Mouse (Mus musculus) embryo, embryonic 10.5 days (tissue): Measurements from ENCODE around the gene Mtch1.
"Not testable (repeated sequence)": the region's sequence is repeated elsewhere in the genome, so short reads cannot be mapped to it uniquely, and the experiment has no call there.

Source experiments
- DNase-seq: peaks from one replicate; pipeline ENCODE4 v3.0.0-alpha.2; 2015; ENCODE audit warnings: low spot score

Gene Mtch1

GRCm38 (mm10) chr17:29332186-29332685 lies 15.5 kb downstream of the Mtch1 start:
- DNase-seq: no peak

- DNase-seq: no peak
Observed at GRCm38 (mm10) chr17:29330671-29331410, 16.9 kb downstream of the Mtch1 start.

GRCm38 (mm10) chr17:29330221-29330620 lies 17.5 kb downstream of the Mtch1 start:
- no peak for DNase-seq

- no peak for DNase-seq
Observed at GRCm38 (mm10) chr17:29327691-29328090, 20.0 kb downstream of the Mtch1 start.

GRCm38 (mm10) chr17:29326531-29327529 lies 20.9 kb downstream of the Mtch1 start:
- peak; percentile 72 for DNase-seq

DNA sequence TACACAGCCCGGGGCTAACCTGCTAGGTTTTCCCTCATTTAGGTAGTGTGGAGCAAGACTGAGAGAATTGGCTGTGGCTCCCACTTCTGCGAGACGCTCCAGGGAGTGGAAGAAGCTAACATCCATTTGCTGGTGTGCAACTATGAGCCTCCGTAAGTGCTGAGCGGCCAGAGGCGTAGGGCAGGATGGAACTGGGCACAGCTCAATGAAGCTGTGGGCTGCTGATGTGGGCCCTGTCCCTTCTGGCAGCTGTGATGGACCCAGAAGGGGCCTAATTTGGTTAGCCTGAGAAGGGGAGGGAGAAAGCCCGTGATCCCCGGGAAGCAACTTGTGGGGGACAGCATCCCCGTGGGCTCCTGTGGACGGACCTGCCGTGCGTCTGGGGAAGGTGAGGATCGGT lies 21.9 kb downstream of the Mtch1 start:
- no peak for DNase-seq

- DNase-seq: no peak
Observed at GRCm38 (mm10) chr17:29323625-29324024, 24.1 kb downstream of the Mtch1 start.

- peak; percentile 62 for DNase-seq
Observed at GRCm38 (mm10) chr17:29322603-29322962, 25.2 kb downstream of the Mtch1 start.

GRCm38 (mm10) chr17:29321765-29322602 lies 25.8 kb downstream of the Mtch1 start:
- DNase-seq: no peak

DNA sequence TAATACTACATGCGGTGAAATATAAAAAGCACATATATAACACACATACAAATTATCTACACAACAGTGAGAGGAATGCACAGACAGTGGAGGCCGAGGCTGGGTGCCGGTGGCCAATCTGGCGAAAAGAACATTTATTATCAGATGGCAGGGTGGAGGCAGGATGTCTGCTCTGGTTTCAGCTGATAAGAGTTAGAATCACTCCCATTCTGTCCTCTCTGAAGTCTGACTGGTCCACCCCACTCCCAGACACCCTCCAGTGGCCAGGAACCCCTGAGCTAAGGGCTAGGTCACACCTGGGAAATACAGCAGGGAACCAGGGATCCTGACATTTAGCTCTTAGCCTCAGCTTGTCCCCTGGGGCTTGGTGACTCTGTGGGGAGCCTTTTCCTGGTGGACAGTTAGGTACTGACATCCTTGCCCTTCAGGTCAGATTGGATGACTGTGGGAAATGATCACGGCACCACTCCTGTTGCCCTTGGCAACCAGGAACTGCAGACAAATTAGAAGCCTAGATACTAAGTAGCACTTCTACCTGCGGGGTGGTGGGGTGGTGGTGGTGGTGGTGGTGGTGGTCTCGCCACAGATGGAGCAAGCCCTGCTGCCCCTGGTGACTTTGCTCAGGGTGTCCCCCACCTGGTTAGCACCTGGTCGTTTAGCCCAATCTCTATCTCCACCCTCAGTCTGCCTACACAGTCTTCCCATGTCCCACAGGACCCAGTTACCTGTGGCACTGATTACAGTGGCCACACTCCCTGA lies 27.7 kb downstream of the Mtch1 start:
- no peak for DNase-seq

DNA sequence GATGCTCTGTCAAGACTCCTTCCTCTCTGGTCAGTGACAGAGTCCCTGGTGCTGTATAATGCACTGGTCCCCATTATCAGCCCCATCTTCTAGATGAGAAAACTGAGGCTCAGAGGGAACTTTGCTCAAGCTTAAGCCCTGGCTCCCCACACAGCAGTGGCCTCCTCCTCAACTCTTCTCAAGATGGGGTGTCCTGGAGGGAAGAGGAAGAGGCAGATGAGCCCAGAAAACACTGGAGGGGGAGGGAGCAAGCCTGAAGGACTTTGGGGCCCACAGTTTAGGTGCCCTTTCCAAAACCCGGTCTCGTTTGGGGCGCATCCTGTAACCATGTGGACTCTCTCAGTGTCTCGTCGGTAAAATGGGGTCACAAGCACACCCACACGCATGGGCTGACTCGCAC lies 28.3 kb downstream of the Mtch1 start:
- DNase-seq: no peak

DNA sequence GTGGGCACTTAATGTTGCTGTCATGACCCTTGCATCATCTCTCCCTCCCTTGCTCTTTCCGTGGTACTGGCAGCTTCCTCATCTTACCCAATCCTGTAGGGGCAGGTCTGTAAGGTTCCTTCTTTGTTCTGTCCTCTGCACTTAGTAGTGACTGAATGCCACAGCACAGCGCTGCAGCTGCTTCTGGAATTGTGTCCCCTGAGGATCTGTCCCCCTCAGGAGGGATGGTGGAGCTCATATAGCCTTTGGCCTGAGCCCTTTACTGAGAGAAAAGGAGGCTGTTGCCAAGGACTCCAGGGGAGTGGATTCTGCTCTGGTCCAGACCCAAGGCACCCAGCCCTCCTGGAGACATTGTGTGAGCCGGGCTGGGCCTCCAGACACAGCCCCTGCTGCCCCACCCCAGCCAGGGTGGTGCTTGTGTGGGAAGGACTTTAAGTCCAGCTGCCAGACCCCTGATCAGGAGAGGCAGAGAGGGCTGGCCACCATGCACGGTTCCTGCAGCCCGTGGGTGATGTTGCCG lies 28.9 kb downstream of the Mtch1 start:
- no peak for DNase-seq

DNA sequence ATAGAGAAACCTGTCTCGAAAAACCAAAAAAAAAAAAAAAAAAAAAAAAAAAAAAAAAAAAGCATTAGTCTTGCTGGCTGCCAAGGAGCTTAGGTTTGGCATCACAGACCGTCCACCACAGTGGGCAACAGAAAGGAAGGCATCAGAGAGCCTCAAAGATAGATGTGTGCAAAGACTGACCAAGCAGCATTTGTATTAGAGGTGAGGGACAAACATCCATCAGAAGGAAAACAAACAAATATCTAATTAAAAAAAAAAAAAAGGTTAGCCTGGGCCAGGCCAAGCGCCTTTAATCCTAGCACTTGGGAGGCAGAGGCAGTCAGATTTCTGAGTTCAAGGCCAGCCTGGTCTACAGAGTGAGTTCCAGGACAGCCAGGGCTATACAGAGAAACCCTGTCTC lies 30.4 kb downstream of the Mtch1 start, which contains the start of gene Pi16:
TSS of gene Pi16 (plus strand) at position 301 of the 400 bp plus-strand sequence.
- not testable (repeated sequence) for DNase-seq

- no peak for DNase-seq
Observed at GRCm38 (mm10) chr17:29316891-29317290, 30.8 kb downstream of the Mtch1 start.

DNA sequence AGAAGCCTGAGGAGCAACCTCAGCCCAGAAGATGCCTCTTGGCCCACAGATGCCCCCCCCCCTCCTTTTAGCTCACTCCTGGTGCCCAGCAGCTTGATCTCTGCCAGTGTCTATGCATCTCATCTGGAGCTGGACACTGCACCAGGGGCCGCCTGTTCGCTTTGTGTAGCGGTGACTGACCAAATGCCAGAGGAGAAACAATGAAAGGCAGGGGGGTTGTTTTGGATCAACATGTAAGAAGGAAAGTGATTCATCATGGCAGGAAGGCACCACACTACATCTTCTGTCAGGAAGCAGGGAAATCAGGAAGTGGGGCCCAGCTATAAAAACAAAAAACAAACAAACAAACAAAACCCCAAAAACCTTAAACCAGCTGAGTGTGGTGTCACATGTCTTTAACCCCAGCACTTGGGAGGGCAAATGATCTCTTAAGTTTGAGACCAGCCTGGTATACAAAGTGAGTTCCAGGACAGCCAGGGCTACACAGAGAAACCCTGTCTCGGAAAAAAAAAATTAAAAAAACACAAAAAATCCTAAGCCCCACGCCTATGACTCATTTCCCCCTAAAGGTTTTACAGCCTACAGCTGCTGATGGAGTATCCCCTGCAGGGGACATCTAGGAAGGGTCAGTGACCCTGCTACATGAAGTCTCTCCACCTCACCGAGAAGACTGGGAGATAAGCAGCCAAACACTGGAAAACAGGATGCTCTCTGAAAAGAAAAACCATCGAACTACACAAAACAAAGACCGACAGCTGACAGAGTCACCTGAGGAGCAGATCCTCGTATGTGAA lies 31.9 kb downstream of the Mtch1 start:
- no peak for DNase-seq

GRCm38 (mm10) chr17:29313300-29313699 lies 34.4 kb downstream of the Mtch1 start:
- no peak for DNase-seq

GRCm38 (mm10) chr17:29312082-29312481 lies 35.7 kb downstream of the Mtch1 start:
- no peak for DNase-seq

DNA sequence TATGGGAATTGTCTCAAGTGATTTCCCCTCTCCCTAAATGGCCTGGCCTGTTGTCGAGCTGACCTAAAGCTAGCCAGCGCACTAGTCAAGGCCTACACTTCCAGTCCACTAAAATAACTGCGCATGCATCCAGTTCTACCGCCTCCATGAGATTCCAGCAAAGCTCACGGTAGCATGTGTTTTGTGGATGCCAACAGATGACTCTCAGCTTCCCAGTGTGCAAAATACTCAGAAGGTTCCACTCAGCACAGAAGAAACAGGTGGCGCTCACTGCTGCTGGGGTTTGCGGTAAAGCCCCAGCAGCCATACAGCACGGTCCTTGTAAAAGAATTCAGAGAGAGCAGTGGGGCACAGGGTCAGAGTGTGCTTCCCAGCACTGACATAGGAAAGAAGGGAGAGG lies 36.1 kb downstream of the Mtch1 start:
- no peak for DNase-seq

DNA sequence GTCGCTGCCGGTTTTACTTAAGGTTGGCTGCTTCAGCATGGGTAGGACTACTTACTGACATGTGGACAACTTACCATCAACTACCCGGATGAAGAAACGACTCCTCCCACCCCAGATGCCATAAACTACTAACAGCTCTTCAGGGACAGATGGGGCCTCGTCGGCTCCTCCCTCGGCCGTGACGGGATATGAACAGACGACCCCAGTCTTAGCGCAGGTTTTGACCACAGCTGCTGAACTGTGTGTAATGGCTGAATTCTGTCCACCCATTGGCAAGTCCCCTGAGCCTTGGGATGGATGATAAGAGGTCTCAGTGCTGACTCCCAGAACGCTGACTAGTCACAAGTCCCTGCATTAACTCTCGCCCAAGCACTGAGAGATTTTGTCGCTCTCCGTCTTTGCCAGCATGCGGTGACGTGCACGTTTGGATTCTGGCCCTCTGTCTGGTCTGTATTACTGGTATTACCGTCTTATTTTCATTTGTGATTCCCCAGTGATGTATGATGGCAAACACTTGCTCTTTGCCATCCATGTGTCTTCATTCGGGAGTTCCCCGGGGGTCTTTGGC lies 37.6 kb downstream of the Mtch1 start:
- DNase-seq: no peak

DNA sequence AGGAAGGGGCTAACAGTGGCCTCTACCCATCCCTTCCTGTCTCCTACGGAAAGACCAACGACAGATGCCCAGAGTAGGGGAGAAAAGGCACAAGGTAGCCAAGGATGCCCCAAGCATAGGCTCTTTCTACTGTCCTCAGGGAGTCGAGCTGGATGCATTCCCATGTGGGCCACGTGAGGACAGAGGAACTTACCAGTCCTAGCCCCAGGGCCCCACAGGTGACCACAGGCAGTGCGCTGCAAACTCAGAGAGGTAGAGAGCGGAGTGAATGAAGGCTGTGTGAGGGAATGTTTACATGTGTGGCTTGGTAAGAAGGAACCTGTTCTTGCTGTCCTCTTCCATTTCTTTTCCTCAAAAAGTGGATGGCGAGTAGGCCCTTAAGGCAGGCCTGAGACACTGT lies 41.9 kb downstream of the Mtch1 start:
- DNase-seq: no peak
